Mouse (Mus musculus): ENCODE measurements at regions not wholly inside any gene's neighbourhood (a gene's known extent, or its start where the extent isn't known, plus 50 kb on each side); places are given as distances from the start of the nearest gene placed in this dataset.

GRCm38 (mm10) chr3:131887670-131888069, 197.4 kb upstream of the Dkk2 start:
- TF ChIP-seq CTCF (IDR thresholded peaks at IDR 0.05; ENCODE audit: low read depth, low read length) = no peak
- no peak for TF ChIP-seq TAL1 (conservative IDR thresholded peaks at IDR 0.05; ENCODE audit: low read depth, low read length)
- no peak for TF ChIP-seq GATA1 (IDR thresholded peaks at IDR 0.05; ENCODE audit: borderline replicate concordance, low read length)

Data from G1E (cell line).